Mouse (Mus musculus): ENCODE measurements at regions not wholly inside any gene's neighbourhood (a gene's known extent, or its start where the extent isn't known, plus 50 kb on each side); places are given as distances from the start of the nearest gene placed in this dataset.

DNA sequence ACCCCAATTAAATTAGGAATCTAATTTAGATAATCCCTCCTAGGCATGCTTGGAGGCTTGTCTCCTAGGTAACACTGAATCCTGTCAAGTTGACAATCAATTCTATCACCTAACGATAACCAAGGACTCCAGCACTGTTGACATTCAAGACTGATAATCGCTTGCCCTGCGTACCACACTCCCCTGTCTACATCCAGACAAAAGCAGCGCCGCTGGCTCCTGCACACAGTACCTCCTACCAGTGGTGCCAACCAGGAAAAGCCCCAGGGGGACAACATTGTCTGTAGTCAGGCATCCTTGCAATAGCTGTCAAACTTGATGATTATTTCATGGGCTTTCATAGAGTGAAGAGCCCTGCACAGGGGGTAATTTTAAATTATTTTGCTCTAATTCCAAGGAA, 253.4 kb upstream of the Prok2 start:
- no peak for DNase-seq

DNA sequence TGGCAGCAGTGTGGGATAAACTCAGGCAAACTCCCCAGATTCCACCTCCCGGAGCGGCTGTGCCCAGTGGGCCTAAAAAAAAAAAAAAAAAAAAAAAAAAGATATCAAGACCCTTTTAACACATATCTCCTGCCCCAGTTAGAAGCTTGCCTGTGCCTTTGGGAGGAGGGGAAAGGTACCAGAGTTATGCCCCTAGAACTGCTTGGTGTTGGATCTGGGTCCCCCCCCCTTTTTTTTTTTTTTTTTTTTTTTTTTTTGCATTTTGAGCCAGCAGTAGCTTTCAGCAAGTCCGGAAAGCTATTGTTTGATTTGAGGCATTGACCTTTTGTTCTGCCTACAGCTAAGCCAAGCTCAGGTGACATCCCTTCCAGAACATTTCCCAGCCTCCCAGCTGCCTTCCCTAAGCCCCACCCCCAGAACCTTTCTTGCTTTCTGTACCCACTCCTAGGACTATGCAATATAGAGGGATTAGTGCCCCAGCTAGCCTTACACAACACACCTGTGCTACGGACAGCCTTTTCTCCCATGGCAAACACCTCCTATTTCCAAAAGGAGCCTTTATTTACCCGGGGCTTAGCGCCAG, 252.1 kb upstream of the Prok2 start:
- no peak for DNase-seq

DNA sequence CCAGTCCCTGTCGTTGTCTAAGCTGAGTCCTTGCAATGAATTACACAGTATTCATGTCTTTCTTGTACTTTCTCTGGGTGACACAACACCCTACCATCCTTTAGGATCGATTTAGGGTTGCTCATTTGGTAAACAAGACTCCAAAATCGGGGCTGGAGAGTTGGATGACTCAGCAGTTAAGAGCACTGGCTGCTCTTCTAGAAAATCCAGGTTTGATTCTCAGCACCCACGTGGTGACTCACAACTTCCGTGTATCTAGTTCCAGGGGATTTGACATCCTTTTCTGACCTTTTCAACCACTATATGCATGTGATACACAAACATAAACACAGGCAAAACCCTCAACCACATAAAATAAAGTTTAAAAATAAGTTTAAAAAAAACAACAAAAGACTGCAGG, 250.0 kb upstream of the Prok2 start:
- DNase-seq = no peak

DNA sequence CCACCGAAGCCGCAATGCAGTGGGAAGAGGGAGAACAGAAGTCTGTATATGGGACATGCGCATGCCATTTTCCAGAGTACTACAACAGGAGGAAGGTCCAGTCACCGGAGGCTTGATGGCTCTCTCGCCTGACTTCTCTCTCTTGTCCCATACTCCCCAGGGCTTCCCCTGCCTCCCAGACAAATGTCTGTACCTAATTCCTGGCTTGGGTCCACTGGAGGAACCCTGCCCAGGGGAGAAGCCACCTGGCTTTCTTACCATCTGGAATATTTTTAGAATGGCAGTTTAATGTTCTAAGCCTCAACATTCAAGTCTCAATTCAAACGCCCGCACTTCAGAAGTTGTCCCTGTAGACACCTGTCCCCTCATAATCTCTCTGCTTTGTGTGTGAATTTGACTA, 249.3 kb upstream of the Prok2 start:
- no peak for DNase-seq

DNA sequence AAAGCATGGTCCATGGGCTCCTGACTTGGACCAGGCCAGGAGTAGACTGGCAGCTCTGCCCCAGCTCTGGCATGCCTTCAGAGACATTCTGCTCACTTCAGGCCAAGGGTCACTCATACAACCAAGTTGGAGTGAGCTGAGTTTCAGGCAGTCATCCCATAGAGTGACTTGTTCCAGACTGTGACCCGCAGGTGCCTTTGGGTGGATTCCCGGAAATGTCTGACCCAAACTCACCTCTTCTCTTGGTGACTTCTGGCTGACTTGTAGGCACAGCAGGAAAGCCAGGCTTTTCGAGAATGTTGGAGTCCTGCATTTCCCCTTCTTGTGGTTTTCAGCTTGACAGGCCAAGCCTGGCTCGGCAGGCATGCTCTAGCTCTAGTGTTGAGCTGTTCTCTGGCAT, 248.3 kb upstream of the Prok2 start:
- DNase-seq = no peak

DNA sequence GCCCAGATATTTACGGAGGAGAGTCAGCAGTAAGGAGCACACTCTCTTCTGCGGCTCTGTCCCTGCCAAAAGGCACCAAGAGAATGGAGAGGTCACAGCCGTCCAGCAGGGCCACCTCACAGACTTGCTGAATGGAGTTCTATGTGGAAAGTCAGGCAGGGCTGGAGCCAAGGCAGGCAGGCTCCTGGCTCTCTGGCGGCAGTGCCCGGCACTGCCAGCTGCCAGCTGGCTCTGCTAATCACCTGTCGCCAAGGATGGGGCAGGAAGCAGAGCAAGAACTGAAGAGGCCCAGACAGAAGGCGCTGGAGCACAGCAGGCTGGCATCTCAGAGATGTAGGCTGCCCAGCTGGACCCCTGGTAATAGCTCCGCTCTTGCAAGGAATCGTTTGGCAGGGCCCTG, 245.2 kb upstream of the Prok2 start:
- DNase-seq = peak; percentile 45

DNA sequence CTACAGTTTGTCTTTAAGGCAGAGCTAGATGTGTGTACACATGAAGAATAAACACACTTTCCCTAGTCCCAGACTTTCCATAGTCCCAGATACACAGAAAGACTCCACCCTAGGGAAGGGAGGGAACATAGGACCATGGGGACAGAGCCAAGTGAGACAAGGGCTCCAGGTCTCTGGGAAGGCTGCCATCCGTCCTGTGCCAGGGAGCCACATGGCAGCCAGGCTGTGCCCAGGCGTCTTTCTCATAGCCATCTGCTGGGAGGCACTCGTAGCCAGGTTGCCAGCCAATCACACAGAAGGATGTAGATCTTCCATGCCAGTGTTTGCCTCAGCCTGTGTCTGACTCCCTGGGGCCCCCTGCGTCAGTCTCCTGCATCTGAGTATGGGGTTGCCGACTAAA, 242.7 kb upstream of the Prok2 start:
- peak; percentile 52 for DNase-seq

DNA sequence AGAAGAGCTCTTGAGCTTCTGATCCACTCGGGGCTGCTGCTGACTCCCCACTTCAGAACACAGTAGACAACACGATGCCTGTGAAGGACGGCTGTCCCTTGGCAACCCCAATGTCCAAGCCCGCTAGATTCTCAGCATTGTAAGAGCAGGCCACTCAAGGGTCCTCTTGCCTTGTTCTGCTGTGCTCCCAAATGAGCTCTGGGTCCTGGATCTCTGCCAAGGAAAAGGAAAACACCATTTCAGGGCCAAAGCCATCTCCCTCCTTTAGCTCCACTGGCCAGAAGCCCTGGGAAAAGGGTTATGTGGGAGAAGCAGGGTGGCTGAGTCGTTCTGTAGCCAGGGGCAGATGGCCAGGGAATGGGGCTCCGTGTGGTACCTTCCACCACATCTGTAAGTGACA, 241.3 kb upstream of the Prok2 start:
- DNase-seq = no peak

DNA sequence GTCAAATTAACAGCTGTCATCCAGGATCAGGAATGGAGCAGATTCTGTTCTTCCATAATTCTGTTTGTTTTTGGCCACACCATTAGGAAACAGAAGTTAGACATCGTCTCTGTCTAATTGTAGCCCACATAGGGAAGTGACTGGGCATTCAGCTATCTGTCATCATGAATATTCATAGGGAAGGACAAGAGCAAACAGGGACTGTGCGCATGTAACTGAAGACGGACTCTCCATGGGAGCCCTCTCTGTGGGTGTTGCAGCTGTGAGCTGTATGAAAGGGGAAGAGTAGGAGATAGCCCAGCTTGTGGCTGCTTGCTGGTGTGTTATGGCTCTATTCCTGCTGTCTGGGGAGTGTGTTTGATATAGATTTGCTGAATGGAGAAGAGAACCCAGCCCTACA, 238.3 kb upstream of the Prok2 start:
- DNase-seq = no peak

DNA sequence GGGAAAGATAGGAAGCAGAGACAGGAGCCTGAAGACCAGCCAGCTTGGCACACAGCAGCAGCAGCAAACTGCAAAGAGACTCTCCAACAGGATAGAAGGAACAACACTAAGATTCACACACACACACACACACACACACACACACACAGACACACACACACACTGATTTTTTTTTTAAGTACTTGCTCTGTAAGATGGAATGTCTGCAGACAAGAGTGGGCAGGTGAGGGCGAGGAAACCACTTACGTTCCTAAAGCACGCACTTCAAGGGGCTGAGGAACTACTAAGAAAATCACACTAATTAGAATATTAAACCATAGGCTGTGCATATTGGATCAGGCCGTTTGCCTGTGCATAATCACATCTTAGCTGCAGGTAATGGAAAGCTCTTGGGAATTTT, 237.8 kb upstream of the Prok2 start:
- DNase-seq = no peak

DNA sequence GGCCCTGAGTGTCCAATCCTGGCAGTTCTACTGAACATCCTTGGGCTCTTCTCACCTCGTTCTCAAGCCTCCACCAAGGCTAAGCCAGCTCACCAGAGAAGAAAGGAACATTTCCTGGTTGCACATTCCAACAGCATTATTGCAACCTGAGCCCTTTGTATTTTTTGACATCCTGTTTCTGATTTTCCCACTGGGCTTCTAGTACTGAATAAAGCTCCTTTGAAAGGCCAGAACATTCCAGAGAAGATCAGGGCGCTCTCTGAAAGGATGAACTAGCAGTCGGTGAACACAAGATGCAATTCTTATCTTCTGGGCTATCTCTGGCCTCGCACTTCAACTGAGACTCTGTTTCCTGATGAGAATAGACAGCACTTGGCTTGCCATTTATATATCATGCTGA, 233.2 kb upstream of the Prok2 start:
- DNase-seq = no peak

DNA sequence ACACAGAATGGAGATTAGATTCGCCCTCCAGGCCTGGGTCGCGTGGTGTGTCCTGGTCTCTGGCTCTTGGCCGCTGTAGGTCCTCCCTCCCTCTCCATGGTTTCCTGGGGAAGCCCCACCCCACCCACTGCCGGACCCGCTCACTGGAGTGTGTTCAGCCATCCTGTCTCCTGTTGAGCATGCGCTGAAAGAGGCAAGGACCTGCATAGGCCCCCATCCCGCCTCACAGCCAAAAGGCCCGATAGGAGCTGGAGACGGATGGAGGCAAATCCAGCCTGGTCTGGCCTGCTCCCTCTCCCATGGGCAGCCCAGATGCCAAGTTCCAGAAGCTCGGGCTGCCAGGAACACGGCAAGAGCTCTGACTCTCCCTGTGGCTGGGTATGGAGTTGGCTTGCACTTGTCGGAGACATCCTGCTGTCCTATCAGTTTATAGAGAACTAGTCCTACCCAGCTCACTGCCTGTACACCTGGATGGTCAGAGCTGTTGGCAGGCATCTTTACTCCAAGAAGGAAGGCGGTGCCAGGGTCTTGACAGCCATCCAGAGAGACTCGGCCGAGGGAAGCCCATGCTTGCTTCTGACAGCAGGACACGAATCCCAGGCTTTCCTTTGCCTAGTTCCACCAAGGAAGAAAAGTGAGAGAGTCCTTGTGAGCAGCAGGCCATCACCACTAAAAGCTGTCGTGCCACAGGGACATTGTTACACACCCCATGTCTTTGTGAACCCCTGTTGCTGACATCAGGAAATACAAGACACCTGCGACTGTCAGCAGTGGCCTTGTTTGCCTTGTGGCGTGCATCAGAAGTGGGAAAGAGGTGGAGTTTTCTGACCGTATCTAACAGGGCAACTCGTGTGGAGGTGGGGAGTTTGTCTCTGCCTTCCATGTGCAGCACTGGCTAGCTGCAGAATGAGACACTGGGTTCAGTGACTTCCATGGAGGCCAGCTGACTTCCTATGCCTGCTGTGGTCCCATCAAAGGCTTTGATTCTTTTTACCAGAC, 228.9 kb upstream of the Prok2 start:
- no peak for DNase-seq

DNA sequence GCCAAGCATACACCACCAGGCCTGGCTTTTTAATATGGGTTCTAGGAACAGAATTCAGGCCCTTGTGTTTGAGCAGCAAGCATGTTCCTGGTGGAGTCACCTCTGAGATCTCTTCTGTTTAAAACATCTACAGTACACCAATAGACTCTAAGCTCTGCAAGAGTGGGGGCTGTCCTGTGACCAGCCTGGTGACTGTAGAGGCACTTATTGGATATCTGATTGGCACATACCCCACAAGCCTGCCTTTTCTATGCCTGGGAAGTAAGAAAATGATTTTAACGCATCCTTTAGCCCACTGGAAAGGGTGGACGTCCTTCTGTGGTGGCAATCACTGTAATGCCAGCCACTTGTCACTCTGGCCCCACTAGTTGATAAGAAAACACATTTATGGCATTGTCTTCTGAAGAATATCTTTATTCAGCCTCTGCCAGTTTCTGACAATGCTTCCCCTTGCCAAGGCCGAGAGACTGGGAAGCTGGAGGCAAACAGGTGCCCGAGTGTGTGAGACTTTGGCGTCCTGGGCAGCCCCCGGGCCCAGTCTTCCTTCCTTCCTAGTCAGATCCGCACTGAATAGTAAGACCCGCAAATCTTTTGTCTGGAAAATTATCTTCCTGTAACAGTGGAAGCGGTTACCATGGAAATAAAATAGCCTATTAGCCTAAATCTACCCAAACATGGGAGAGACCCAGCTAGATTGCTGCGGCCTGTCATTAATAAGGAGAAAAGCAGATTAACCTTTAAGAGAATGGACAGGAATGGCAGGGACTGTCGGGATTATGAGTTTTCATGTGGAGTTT, 228.0 kb upstream of the Prok2 start:
- no peak for DNase-seq

DNA sequence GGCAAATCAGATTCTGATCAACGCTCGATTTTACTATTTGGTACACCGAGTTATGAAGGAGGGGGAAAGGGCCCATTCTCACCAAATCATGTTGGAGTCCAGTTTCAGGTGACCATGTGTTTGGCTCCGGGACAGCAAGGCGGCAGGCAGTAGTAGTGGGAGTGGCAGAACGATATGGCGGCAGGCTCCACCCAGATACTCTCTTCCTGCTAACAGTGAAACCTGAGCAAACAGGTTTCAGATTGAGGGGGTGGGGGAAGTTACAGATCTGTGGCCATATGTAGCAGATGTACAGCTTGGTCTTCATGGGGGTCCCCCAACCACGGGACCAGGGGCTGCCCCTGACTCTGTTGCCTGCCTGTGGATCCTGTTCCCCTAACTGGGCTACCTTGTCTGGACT, 224.6 kb upstream of the Prok2 start:
- no peak for DNase-seq

DNA sequence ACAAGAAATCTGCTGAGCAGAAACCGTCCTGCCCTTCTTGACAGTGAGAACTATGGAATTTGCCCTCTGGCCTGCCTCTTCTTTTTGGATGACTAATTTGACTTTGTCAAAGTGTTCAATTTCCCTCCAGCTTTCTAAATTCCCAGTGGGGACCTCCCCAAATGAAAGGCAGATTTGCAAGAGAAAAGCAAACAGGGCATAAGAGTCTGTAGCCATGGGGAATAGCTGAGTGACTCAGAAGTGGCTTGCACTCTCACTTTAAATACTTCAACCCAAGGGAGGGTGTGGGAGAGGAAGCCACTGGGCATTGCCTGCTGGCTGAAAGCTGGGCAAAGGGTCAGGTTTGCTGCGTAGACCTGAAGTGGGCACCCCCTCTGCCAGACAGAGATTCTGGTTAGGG, 220.7 kb upstream of the Prok2 start:
- DNase-seq = no peak

DNA sequence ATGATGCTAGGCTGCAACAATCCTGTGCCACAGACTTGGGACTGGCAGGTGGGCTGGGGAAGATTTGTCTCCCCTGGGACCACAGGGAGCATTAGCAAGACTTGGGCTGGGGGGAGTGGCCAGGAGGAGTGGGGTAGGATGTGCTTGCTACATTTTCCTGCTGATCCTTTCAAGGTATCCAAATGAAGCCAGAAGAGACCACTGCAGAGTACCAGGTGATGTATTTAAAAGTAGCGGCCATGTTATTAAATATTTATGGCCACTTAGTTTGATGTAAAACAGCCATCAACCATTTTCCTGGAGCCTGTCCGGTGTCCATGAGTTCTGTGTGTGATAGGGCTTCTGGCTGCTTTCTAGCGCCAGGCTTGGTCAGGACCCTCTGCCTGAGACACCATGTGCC, 220.3 kb upstream of the Prok2 start:
- DNase-seq = no peak

DNA sequence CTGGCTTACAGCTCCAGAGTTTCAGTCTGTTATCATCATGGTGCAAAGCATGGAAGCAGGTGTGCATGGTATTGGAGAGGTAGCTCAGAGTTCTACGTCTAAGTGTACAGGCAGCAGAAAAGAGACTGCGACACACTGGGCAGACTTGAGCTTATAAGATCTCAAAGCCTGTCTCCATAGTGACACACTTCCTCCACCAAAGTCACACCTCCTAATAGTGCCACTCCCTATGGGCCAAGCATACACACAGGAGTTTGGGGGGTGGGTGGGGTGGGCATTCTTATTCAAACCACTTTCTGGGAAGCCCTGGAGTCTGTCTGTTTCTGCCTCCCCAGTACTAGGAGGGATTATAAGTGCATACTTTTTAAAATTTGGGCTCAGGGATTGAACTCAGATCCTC, 219.5 kb upstream of the Prok2 start:
- DNase-seq = no peak

DNA sequence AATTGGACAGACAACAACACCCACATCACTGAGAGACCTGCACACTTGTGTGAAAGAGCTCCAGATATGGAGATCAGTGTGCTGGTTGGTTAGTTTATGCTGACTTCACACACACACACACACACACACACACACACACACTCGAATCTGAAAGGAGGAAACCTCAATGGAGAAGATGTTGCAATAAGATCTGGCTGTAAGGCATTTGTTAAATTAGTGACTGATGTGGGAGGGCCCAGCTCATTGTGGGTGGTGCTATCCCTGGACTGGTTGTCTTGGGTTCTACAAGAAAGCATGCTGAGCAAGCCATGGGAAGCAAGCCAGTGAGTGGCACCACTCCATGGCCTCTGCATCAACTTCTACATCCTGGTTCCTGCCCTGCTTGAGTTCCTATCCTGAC, 216.8 kb upstream of the Prok2 start:
- no peak for DNase-seq

DNA sequence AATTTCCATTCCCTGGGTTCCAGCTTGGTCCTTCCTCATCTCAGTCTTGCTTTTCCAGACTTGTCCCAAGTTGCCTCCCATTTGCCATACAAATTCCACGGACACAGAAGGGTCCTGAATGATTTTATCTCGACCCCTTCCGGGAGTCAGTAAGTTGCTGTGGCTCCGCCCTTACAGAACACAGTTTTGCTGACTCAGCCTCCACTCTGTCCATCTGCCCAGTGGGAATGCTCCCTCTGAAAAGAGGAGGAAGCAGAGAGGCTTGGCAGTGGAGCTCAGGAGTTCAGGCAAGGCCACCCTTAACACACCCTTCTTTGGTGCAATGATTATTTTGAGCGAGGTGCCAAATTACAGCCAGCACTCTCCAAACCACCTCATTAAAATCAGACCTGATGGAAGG, 213.9 kb upstream of the Prok2 start:
- DNase-seq = no peak

DNA sequence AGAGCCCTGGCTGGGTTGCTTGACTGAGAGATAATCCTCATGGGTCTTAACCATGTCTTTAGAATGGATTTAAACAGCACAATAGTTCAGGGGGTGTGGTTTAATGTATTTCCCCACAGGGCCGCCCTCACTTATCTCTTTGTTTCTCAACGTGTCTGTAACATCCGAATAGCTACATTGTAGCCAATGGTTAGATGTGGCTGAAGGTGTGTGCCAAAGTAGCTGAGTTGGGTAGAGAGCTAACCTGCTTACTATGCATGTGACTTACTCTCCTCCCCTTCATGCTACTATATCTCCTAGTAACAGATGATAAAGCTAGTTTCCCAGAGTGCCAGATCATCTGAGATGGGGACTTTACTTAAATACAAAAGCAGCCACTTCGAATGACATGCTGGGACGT, 213.2 kb upstream of the Prok2 start:
- DNase-seq = no peak

DNA sequence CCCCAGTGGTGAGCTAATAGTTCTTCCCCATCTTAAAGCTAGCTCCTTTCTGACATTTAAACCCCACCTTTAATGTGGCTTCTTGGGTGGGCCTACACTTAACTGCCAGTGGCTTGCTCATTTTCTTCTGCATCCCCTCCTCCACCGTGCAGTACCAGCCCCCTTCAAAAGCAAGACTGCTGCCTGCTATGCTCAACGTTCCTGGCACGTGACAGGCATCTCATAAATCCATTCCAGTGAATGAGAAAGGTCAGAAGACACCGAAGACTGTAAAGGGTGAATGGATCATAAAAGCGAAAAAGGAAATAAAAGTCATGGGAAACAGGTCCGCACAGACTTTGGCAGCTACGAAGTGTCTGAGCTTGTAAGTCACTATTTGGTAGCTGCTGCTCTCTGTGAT, 212.8 kb upstream of the Prok2 start:
- DNase-seq = no peak

DNA sequence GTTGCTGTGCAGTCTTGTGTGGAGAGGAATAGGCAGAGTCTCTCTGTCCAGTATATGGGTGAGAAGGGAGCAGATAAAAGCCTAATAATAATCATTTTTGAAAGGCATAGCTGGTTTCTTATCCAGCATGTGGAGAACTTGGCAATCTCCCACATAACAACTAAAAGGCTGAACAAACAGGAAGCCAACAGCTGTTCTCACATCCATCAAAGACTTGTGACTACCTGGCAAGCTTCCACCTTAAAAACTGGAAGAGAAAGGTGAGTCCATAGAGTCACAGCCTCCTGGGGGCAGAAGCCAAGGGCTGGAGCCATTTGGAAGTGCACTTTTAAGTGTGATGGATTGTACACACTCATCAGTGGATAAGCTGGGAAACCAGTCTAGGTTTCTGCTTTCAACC, 210.5 kb upstream of the Prok2 start:
- DNase-seq = no peak

DNA sequence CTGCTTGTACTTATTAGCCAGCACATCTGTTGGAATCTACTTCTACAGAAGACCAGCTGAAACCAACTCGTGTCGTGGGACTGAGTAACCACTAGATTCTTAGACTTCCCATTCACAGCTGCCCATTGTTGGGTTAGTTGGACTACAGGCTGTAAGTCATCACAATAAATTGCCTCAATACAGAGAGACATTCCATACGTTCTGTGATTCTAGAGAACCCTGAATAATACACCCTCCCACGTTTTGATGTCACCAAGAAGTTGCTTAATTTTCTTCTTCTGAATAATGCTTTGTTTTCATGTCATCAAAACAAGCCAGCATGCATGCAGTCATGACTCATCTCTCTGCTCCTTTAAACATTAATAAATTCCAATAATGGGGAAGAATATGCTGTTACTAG, 209.2 kb upstream of the Prok2 start:
- DNase-seq = no peak

DNA sequence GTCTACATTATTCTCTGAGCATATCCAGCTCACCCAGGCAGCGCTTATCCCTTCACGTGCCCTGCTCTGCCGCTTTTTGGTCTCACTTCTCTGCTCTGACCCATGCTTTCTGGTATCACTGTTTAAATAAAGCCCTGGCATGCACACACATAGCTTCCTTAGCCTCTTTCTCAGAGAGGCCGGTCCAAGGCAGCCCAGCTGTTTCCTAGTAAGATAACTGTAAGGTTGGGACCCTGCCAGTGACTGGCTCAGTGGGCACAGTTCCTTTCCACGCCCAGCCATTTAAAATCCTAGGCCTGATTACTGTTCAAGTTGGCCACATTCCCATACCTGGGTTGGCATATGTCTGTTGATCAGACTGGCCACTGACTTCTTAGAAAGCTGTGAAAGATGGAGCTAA, 208.2 kb upstream of the Prok2 start:
- DNase-seq = no peak
